Comparison of ENCODE assay signal across 7 mouse cellular contexts in the genomic region with DNA sequence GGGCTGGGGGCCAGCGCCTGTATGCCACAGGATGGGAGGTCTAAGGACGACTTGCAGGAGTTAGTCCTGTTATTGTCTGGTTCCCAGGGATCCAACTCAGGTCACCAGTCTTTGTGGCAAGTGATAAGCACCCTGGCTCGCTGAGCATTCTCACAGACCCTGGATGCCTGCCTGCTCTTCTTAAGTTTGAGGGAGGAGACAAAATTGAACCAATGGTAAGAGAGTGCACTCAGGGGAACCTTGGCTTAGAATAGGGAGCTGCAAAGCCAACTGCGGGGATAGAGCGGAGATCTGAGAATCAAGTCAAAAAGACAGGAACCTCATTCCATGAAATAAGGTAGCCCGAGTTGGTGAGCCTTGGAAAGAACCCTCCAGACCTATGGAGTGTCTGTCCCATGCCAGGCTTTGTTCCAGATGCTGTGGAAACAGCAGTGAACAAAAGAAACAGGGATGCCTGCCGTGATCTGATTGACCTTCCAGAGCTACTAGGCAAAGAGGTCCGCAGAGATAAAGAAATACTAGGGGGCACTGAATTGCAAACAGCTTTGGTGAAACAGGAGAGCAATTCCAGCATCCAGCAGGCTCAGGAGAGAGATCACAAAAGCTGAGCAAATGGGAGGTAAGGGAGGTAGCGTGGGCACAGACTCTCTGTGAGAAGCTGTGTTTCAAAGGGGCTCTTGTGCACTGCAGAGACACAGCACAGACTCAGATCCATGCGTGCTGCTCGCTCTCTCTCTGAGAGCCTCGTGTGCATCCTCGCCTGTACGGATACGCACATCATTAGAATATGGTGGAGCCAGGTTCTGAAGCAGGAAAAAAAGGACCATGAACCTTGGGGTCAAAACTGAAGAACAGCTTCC.
DNase-seq lines count a peak whose midpoint lies in the region; ATAC-seq lines count a peak whose summit lies in the region.

No protein-coding gene starts in this region.

- H3K9me3 ChIP-seq in embryonic facial prominence, embryonic 11.5 days (replicated peaks; ENCODE audit: control insufficient read depth, low read length): no peaks in the 10 kb centered on the region
- H3K9me3 ChIP-seq in heart, embryonic 13.5 days: no peaks in the 10 kb centered on the region
- no peaks in the 10 kb centered on the region for H3K9me3 ChIP-seq in midbrain, embryonic 10.5 days (replicated peaks)

- no peak overlapping the region for H3K4me2 ChIP-seq in embryonic facial prominence, embryonic 11.5 days (ENCODE audit: low read depth, low read length)
- peak overlapping the region; percentile 59 for H3K4me2 ChIP-seq in heart, embryonic 13.5 days

- 0 out of 2 replicates have a peak overlapping the region, but pooled peaks have one; percentile 15 for H3K9ac ChIP-seq in embryonic facial prominence, embryonic 11.5 days (replicated peaks; ENCODE audit: low read length)
- H3K9ac ChIP-seq in heart, embryonic 13.5 days: peak overlapping the region; percentile 38; the same call in 1 of the 2 replicates

- H3K27me3 ChIP-seq in embryonic facial prominence, embryonic 11.5 days (ENCODE audit: control insufficient read depth, insufficient read depth, low read length): no peaks in the 10 kb centered on the region
- H3K27me3 ChIP-seq in heart, embryonic 13.5 days (replicated peaks): no peaks in the 10 kb centered on the region
- no peaks in the 10 kb centered on the region for H3K27me3 ChIP-seq in midbrain, embryonic 10.5 days (ENCODE audit: low read depth, poor library complexity, severe bottlenecking)

- no peak overlapping the region for H3K27ac ChIP-seq in embryonic facial prominence, embryonic 11.5 days (replicated peaks; ENCODE audit: low read depth, low read length)
- H3K27ac ChIP-seq in heart, embryonic 13.5 days (replicated peaks): 0 out of 2 replicates have a peak overlapping the region, but pooled peaks have one; percentile 16
- H3K27ac ChIP-seq in midbrain, embryonic 10.5 days (replicated peaks): peak overlapping the region; percentile 73

- DNase-seq in ZHBTc4 (ENCODE audit: low read depth, low spot score): peak; percentile 15
- DNase-seq in embryonic facial prominence, embryonic 11.5 days (ENCODE audit: low spot score): peak; percentile 20
- DNase-seq in midbrain, embryonic 10.5 days (ENCODE audit: low spot score): peak; percentile 42
- DNase-seq in frontal cortex, postnatal 10 days (ENCODE audit: low spot score in 2 of 2): no peak
- no peak for DNase-seq in kidney, postnatal 14 days
- DNase-seq in cerebellum, adult 11 months: no peak

- no peaks in the 10 kb centered on the region for H3K4me1 ChIP-seq in embryonic facial prominence, embryonic 11.5 days (ENCODE audit: control insufficient read depth, insufficient read depth, low read length)
- H3K4me1 ChIP-seq in heart, embryonic 13.5 days: peaks cover 41% of the 10 kb centered on the region
- H3K4me1 ChIP-seq in midbrain, embryonic 10.5 days: peaks cover 17% of the 10 kb centered on the region

- no peak overlapping the region for H3K4me3 ChIP-seq in embryonic facial prominence, embryonic 11.5 days (ENCODE audit: low read depth, low read length)
- peak overlapping the region; percentile 25 for H3K4me3 ChIP-seq in heart, embryonic 13.5 days
- H3K4me3 ChIP-seq in midbrain, embryonic 10.5 days: peak overlapping the region; percentile 29

- ATAC-seq in embryonic facial prominence, embryonic 11.5 days (replicated peaks; ENCODE audit: insufficient number of reproducible peaks, low FRiP score, low TSS enrichment, low read depth): no peak
- no peak for ATAC-seq in heart, embryonic 13.5 days (ENCODE audit: extremely low read depth, insufficient number of reproducible peaks, low FRiP score, low TSS enrichment)

- 33% methylated on average over 15 of the region's 15 CpGs for WGBS in embryonic facial prominence, embryonic 11.5 days
- 39% methylated on average over 15 of the region's 15 CpGs for WGBS in heart, embryonic 13.5 days
- 29% methylated on average over 15 of the region's 15 CpGs for WGBS in midbrain, embryonic 10.5 days

- H3K36me3 ChIP-seq in embryonic facial prominence, embryonic 11.5 days (replicated peaks; ENCODE audit: control insufficient read depth, insufficient read depth, low read depth, low read length): no peaks in the 10 kb centered on the region
- H3K36me3 ChIP-seq in heart, embryonic 13.5 days: no peaks in the 10 kb centered on the region
- no peaks in the 10 kb centered on the region for H3K36me3 ChIP-seq in midbrain, embryonic 10.5 days

Comparison
In these comparisons a context has a peak if more than half of its experiments do, and no peak if none do; other contexts are left out.
1. DNase-seq: peak in ZHBTc4 (single experiment), embryonic facial prominence, embryonic 11.5 days (single experiment) and midbrain, embryonic 10.5 days (single experiment); none in frontal cortex, postnatal 10 days (0 of 2), kidney, postnatal 14 days (single experiment) and cerebellum, adult 11 months (single experiment).